Mouse (Mus musculus) olfactory bulb, adult 2 months (tissue): ENCODE data around the gene Ikzf1.

Experiments
- CTCF ChIP-seq: fragments of 200-500 bp; IDR thresholded peaks from 2 replicates; pipeline ENCODE4 v1.5.1; 2012; ENCODE audit warnings: low read depth, mild to moderate bottlenecking, low read length, moderate library complexity; ENCODE audit not compliant: insufficient read depth
- POLR2A ChIP-seq: fragments of 200-500 bp; IDR thresholded peaks from 2 replicates; pipeline ENCODE4 v1.6.1; 2012; ENCODE audit warnings: mild to moderate bottlenecking, low read depth, low read length, moderate library complexity; ENCODE audit not compliant: insufficient read depth

DNA sequence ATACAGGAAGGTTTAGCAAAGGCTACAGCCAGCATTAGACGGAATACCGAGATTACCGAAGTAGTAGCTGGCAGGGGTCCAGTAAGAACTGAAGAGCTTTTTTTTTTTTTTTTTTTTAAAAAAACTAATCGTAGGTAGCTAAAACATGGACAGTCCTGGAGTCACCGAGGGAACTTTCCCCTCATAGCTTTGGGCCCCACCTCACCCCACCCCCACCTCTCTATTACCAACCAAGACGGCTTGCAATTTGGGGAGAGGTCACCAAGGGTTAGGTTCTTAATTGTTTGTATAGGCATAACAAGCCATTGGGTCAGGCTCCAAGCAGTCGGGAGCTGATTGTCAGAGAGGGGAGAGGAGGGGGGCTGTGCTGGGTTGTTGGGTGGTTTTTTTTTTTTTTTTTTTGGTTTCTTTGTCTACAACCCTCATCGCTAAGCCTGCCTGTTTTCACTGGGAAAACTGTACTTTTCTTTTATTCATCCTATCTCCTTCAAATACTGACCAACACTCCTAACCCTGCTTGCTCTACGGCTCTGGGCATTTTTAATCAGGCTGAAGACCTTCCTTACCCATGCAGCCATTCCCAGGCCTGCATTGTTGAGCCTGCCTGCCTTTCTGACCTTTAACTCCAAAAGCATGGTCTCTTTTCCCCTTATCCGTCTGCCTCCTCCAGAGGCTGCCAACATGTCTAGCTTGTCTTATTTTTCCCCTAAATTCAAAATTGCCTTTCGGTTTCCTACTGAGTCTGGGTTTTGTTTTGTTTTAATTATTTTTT, 124.8 kb downstream of the Ikzf1 start:
- TF ChIP-seq CTCF = no peak
- TF ChIP-seq POLR2A = no peak
